Mouse (Mus musculus) monocyte, adult 5-6 weeks (primary cell): ENCODE measurements around the gene Grb2. TPM values are rescaled to one million over a fixed set of nuclear protein-coding genes. Genes with fewer than 3 reads are reported as not detected.
"Not testable (repeated sequence)": the region's sequence is repeated elsewhere in the genome, so short reads cannot be mapped to it uniquely, and the experiment has no call there.

Source experiments
- ATAC-seq: fragments of 153-309, 156-312 bp; replicated peaks from 2 replicates; pipeline ENCODE4 v1.8.0; 2017; ENCODE audit warnings: mild to moderate bottlenecking; ENCODE audit not compliant: low TSS enrichment, insufficient number of reproducible peaks, severe bottlenecking, poor library complexity, low FRiP score
- total RNA-seq: library from RNA; stranded (forward); fragments of 200-1000, 200-491, 200-594 nt; gene quantifications from 3 replicates; pipeline ENCODE4 v1.2.3, GENCODE M21; 2017

Gene Grb2
- total RNA-seq, 1 experiment from 2014 or later = 56.7 TPM

DNA sequence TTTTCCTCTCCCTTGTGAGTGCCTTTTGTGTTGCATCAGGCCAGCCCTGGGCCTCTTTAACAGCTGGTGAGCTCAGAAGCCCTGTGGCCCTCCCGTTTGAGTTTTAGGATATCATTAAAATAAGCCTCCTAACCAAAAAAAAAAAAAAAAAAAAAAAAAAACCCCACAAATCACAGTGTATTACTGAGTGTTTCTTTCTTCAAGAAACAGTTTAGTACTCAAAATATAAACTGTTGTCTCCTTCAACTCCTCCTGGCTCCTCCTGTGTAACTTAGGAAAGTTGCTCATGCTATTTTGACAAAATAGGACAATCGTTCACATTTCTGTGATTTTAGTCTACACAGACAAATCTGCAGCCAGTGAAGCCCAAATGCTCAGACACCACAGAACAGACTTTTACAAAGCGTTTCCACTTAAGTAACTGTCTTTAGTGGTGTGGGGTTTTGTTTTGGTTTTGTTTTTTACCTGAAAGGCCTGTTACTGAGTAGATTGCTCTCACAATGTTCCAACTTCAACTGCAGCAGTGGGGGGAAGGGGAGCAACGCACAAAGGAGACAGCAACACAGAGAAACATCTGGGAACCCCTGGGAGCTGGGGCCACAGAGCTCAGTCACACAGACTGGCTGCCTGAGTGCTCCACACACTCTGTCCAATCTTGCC, 44.6 kb downstream of the Grb2 start:
- no peak for ATAC-seq

DNA sequence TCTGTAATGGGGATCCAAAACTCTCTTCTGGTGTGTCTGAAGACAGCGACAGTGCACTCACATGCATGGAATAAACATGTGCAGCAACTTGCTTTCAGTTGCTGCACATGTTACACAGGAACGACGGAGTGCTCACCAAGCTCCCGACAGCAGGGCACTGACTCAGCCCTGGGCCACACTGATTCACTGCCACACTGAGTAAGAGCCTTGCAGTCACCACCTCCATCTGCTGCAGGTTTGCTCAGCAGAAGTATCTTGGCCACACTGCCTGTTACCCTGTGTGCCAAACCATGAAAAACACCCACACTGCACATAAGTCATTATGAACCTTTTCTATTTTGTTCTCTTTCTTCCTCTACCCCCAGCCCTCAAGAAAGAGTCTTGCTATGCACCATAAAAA, 48.0 kb downstream of the Grb2 start:
- no peak for ATAC-seq

DNA sequence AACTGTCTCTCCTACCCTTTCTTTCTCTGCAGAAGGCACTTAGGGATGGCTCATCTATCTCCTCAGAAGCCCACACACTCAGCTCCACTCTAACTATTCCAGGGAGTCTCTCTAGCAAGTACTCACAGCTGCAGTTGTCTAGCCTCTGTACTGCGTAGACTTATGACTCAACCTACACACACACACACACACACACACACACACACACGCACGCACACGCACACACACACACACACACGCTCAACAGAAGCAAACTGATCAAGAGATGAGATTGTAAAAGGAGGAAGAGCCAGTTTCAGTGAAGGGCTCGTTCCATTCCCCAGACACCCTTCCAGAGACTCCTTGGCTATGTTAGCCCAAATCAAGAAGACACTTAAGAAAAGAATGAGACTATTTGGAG, 49.9 kb downstream of the Grb2 start:
- no peak for ATAC-seq

DNA sequence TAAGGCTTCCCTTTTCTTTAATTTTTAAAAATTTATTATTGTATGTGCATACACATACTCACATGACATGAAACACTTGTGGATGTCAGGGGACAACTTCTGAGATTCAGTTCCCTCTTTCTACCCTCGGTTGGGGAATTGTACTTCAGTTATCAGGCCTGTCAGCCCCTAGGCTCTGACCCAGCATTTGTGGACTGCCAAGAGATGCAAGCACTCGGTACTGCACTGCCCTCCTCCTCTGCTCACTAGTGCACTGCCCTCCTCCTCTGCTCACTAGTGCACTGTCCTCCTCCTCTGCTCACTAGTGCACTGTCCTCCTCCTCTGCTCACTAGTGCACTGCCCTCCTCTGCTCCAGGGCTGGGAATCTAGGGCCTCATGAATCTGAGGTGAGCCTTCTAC, 54.3 kb downstream of the Grb2 start:
- peak; percentile 52; the same call in 1 of the 2 replicates for ATAC-seq

DNA sequence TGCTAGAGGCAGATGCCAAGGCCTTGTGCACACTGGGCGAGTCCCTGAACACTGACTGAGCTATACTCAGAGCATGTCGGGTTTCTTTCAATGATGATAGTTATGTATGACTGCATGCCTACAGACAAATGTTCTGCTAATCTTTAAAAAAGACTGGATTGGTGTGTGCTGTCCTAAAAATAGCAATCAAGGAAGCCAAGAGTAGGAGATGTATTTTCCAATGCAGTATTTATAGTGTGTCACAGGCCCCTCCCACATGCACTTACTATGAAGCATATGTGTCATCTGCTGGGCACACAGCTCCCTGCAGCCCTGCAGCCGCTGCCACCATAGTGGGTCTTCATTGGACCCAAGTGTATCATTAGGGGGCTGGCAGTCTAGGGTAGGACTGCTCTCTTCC, 55.2 kb downstream of the Grb2 start:
- no peak for ATAC-seq

DNA sequence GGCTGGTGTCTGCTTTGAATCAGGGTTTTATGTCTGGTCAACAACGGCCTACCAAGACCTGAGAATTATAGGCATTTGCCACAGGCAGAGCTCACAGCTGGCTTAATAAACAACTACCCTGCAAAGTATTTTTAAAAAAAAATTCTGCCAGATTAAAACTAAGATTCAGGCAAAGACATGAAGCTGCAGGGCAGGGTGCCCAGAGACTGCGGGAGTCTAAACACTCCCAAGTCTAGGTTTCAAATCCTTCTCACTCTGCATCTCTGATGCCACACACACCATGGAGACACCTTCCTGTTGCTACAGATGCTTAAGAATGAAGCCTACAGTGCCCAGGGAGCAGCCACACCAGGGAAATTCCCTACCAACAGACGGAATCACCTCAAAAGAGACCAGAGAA, 56.7 kb downstream of the Grb2 start:
- ATAC-seq = no peak

DNA sequence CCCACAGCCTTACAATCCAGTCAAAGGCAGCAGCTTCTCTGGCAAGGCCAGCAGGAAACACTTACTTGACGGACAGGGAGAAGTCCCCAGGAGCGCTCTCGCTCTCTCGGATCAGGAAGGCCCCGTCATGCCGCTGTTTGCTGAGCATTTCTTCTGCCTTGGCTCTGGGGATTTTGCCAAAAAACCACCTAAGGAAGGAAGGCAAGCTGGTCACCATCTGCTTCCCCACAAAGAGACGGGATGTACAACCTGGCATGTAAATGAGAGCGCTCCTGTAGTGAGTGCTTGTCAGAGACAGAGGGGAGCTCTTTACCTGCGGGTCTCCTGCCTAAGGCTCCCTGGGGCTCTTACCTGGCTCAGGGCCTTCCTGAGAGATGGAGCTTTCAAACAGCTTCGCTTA, 58.7 kb downstream of the Grb2 start:
- ATAC-seq = no peak

DNA sequence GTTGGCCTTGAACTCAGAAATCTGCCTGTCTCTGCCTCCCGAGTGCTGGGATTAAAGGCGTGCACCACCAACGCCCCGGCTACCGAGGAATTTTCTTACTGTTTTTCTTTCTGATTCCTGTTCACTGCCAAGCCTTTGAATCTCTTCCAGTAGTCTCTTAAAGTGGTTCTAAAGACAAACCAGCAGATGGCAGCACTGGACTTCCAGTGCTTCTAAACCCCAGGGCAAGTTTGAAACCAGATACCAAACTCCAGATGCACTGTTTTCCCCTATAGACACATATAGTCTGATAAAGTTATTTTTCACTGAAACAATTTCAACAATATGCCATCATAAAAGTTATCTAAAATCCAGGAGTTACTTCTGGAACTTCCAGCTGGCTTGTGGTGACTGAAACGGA, 60.9 kb downstream of the Grb2 start:
- ATAC-seq = no peak

DNA sequence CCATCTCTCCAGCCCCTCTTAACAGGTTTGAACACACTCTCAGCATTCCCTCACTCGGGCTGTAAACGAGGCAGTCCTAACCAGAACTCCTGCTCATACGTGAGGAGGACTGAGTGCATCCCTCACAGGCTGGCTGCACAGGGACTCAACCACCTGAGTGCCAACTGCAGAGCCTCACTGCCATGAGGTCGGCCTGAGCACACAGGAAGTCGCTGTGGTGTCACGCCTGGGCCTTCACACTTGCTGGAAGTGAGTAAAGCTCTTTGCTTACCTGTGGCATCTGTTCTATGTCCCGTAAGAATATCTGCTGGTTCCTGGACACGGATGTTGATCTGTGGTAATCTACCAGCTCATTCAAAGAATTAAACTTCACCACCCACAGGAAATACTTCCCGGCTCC, 62.0 kb downstream of the Grb2 start:
- no peak for ATAC-seq

DNA sequence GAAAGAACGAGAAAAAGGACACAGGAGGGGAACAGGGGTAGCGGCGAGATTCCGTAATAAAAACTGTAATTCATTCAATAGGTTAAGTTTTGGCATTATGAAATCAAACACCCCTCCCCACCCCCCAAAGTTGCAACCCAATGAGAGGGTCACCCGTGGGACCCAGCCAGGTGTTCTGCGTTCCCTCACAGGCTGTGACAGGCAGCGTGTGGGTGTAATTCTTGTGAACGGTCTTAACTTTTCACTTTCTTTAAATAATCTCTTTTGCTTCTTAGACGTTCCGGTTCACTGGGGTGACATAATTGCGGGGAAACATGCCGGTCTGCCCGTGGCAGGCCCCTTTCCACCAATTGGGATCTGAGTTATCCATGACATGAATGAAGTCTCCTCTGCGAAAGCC, 62.9 kb downstream of the Grb2 start:
- not testable (repeated sequence) for ATAC-seq

DNA sequence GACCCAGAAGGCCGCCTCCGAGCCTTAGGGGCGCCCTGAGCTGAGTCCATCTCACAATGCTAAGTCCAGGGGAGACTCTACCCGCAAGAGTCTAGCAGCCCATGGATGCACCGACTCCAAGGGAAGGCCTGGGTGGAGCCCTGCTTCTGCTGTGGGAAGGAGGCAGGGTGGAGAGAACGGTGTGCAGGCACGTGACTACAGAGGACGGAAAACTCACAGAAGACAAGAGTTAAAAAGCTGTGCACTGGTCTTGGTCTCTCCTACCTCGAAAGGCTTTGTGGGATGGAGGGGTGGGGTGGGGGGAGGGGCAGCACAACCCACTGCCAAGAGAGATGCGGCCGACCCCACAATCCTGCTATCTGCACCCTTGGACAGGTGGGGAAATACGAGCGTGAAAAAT, 64.1 kb downstream of the Grb2 start:
- ATAC-seq = no peak

DNA sequence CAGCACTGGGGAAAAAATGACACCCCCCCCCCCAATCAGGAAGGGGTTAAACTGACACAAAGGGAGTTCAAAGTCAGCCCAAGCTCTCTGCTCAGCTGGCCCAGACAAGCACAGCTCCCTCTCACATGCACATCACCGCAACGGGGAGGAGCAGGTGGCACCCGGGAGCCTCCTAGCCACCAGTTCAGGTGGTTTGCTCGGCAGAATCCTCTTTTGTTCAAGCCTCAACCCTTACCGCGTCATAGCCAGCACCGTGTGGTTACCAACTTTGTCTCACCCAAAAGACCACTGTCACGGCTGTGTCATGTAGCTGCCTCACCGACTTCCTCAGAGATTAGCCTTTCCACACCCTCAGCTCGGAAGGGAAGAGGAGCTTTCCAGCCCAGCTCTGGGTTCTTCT, 65.1 kb downstream of the Grb2 start:
- ATAC-seq = no peak

DNA sequence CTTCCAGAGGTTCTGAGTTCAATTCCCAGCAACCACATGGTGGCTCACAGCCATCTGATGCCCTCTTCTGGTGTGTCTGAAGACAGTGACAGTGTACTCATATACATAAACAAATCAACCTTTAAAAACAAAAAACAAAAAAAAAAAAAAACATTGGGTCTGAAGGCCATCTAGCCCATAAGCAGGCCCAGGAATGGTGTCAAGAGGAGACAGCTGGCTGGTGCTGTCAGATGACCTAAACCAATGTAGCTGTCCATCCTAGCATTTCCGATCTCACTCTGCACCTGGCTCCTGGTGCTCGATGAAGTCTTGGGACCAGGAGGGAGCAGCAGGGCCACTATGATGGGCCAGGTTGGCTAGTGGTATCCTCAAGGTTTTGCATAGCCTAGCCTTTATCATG, 65.7 kb downstream of the Grb2 start:
- no peak for ATAC-seq

DNA sequence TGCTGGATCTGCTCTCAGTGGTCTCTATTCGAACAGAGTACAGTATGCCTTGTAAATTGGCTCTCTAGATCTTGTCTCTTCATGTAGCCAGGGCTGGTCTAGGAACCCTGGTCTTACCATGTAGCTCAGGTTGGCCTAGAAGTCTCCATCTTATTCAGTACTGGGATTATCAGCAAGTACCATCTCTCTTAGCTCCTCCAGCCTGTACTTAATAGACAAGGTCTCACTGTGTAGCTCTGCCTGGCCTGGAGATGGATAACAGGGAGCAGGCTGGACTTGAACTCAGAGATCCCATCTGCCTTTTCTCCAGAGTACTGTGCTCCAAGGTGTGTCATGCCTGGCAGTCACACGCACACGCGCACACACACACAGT, 66.7 kb downstream of the Grb2 start:
- no peak for ATAC-seq

DNA sequence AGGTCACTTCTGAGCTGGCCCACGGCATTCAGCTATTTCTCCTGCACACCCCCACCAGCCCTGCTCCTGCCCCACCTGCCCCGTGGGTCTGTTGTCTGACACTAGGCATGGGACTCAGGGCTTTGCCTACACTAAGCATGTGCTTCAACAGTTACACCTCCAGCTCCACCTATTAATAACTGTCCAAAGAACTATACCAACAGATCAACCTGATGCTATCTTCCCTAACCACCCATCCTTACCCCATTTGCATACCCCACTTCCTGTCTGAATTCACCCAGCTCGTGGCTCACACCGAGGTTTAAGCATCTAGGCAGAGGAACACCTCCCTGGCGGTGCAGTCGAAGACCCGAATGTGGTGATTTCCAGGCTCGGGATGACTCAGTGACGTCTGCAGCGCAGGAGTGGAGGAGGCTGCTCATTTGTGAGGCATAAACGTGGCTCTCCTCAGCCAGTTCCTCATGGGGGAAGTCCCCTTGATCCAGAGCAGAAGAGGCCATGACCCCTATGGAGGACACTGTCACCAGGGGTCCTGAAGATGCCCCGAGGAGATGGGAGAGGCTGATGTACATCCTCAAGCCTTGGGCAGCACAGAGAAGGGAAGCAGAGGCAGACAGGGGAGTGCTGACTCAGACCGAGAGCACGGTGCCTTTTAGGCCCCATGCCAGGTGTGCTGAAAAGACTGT, 67.3 kb downstream of the Grb2 start:
- ATAC-seq = peak; percentile 69

DNA sequence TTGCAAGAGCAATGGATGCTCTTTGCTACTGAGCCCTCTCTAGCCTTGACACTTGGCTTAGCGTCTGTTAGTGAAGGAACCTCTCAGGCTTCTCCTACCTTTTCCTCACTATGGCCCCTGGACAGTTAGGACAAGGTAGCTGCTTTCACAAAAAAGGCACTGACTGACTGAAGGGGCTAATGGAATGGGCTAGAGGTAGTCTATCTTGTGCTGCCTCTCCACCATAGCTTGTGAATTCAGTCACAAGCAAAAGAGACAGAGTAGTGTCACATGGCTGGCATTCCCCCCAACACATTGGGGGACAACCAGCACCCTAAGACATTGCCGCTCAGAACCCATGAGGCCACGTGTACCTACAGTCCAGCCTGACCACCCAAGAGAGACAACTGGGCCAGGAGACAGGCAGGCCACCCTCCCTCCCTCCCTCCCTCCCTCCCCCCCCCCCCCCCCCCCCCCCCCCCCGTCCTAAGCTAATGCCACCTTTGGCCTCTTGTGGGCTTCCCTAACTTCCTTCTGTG, 68.0 kb downstream of the Grb2 start:
- no peak for ATAC-seq

DNA sequence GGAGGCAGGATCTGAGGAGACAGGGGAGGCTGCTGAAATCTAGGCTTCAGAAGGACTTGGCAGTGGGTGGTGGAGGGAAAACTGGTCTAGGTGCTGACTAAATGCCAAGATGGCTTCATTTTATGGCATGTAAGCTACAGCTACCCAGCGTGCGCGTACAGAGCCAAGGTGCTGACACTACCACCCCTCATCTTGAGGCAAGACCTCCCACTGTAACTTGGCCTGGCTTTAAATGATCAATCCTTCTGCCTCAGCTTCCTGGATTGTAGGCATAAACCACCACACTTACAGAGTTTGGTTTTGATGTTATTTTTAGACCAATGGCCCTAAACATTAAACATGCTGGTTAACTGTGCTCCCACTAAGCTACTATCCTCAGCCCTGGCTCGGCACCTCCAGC, 68.9 kb downstream of the Grb2 start:
- no peak for ATAC-seq

DNA sequence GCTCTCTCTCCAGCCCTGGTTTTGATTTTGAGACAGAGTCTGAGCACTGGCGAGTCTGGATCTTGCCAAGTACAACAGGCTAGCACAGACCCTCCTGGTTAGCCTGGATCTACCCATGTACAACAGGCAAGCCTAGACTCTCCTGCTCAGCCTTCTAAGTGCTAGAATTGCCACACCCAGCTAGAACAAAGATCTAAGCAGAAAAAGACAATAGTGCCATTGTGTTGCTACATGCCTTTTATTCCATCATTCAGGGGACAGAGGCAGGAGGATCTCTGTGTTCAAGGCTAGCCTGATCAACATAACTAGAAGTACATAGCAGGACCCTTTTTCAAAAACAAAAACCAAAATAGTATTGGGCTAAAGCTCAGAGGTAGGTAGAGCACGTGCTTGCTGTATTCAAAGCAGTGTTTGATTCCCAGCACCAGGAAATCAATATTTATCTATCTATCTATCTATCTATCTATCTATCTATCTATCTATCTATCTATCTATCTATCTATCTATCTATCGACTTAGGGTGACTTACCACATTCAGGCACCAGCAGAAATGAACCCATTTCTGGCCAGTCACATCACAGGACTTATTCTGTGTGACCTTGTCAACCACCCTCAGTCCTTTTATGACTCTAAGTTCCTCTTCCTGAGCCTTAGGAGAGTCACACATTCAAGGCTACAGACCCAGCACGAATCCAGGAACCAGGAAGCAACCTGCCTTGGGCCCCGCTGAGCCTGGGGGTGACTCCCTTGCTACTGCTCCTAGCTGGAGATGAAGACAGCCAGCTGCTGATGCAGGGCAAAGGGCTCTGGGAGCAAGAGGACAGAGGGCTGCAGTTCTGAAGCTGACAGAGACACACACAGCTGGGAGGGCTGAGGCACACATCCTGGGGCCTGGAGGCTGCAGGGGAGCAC, 69.6 kb downstream of the Grb2 start:
- ATAC-seq = peak; percentile 67

DNA sequence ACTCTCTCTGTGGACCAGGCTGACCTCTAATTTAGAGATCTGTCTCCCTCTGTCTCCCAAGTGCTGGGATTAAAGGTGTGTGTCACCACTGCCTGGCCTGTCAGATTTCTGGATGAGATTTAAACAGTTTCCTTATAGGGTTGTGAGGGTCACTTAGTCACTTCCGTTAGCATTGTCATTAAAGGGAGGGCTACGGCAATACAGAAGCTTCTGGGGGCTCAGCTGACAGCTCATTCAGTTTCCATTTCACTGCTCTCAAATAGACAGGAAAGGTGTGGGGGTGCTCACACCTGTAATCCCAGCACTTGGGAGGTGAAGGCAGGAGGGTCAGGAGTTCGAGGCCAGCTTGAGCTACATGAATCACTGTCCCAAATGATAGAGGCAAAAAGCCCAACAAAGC, 71.4 kb downstream of the Grb2 start:
- no peak for ATAC-seq

DNA sequence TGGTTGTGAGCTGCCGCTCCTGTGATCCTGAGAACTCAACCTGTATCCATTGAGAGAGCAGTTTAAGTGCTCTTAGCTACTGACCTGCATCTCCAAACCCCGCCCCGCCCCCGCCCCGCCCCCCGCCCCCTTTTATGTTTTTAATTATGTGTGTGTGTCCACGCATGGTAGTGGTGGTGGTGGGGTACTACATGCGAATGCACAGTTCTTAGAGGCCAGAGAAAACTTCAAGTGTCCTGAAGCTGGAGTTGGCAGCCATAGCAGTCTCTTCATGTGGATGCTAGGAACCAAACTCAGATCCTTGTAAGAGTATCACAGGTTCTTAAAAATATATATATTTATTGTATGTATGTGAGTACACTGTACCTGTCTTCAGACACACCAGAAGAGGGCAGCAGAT, 72.9 kb downstream of the Grb2 start:
- no peak for ATAC-seq
